Mouse (Mus musculus): Measurements from ENCODE around the gene Wfdc6a.

- TF ChIP-seq CTCF (IDR thresholded peaks at IDR 0.05; ENCODE audit: low read depth, low read length) (no peak), EP300 (IDR thresholded peaks at IDR 0.05; ENCODE audit: insufficient read depth, low read depth, low read length) (no peak), POLR2A (IDR thresholded peaks at IDR 0.05; ENCODE audit: insufficient read depth, low read length) (no peak)
Observed at GRCm38 (mm10) chr2:164549963-164550894, 35.0 kb downstream of the Wfdc6a start.
